Mouse (Mus musculus) thymus, adult 2 months (tissue): ENCODE measurements around the gene Eapp.

Source experiments
- CTCF ChIP-seq: fragments of 200-500 bp; IDR thresholded peaks from 2 replicates; pipeline ENCODE4 v1.5.1; 2012; ENCODE audit warnings: mild to moderate bottlenecking, control low read depth, low read length, moderate library complexity, borderline replicate concordance; ENCODE audit not compliant: control insufficient read depth, poor library complexity, insufficient read depth; ENCODE audit errors: extremely low read depth
- POLR2A ChIP-seq: fragments of 200-500 bp; IDR thresholded peaks from 2 replicates; pipeline ENCODE4 v1.6.1; 2012; ENCODE audit warnings: mild to moderate bottlenecking, low read length, control low read depth, moderate library complexity; ENCODE audit not compliant: control insufficient read depth, poor library complexity, insufficient read depth; ENCODE audit errors: extremely low read depth

GRCm38 (mm10) chr12:54656039-54656395 is 39.7 kb downstream of the Eapp start:
- TF ChIP-seq POLR2A (no peak), CTCF (no peak)
